Mouse (Mus musculus): Measurements from ENCODE around the gene Olfr297. TPM values are rescaled to one million over a fixed set of nuclear protein-coding genes. Genes with fewer than 3 reads are reported as not detected.

Olfr297 gene
- not detected for polyA plus RNA-seq (2017; shearing (Covaris generic))

GRCm38 (mm10) chr7:86519668-86520067 lies at the start of gene Olfr297:
Gene Olfr297 (plus strand): TSS chr7:86519968.

GRCm38 (mm10) chr7:86492384-86492783 lies 27.4 kb upstream of the Olfr297 start, which contains the start of gene Olfr298:
Gene Olfr298 (minus strand): TSS chr7:86492484.

Other genes with a start within 250 kb of the Olfr297 start
- not detected for gene Olfr310, start 242.8 kb upstream of the Olfr297 start, polyA plus RNA-seq (2017; shearing (Covaris generic))
- gene Olfr309, start 206.3 kb upstream of the Olfr297 start, polyA plus RNA-seq (2017; shearing (Covaris generic)): not detected
- gene Olfr308, start 194.3 kb upstream of the Olfr297 start, polyA plus RNA-seq (2017; shearing (Covaris generic)): not detected
- 0.06 TPM for gene Olfr307, start 182.4 kb upstream of the Olfr297 start, polyA plus RNA-seq (2017; shearing (Covaris generic))
- not detected for gene Olfr305, start 153.0 kb upstream of the Olfr297 start, polyA plus RNA-seq (2017; shearing (Covaris generic))
- not detected for gene Olfr304, start 133.3 kb upstream of the Olfr297 start, polyA plus RNA-seq (2017; shearing (Covaris generic))
- not detected for gene Olfr303, start 122.2 kb upstream of the Olfr297 start, polyA plus RNA-seq (2017; shearing (Covaris generic))
- not detected for gene Olfr301, start 116.1 kb upstream of the Olfr297 start, polyA plus RNA-seq (2017; shearing (Covaris generic))
- not detected for gene Olfr299, start 60.0 kb upstream of the Olfr297 start, polyA plus RNA-seq (2017; shearing (Covaris generic))
- not detected for gene Olfr298, start 27.5 kb upstream of the Olfr297 start, polyA plus RNA-seq (2017; shearing (Covaris generic))
- gene Olfr295, start 63.9 kb downstream of the Olfr297 start, polyA plus RNA-seq (2017; shearing (Covaris generic)): 0.04 TPM
- gene Olfr294, start 96.7 kb downstream of the Olfr297 start, polyA plus RNA-seq (2017; shearing (Covaris generic)): not detected
- not detected for gene Olfr293, start 129.1 kb downstream of the Olfr297 start, polyA plus RNA-seq (2017; shearing (Covaris generic))
- not detected for gene Olfr292, start 168.4 kb downstream of the Olfr297 start, polyA plus RNA-seq (2017; shearing (Covaris generic))